Mouse (Mus musculus) heart, embryonic 12.5 days (tissue): Measurements from ENCODE around the gene Myo7a. TPM values are rescaled to one million over a fixed set of nuclear protein-coding genes. Genes with fewer than 3 reads are reported as not detected.

Experiments used
- ATAC-seq: fragments of 200-750 bp; cut with Nextera tagmentation; 2 replicates; pipeline ENCODE4 v1.8.0; 2017; ENCODE audit warnings: moderate TSS enrichment, moderate library complexity; ENCODE audit not compliant: insufficient number of reproducible peaks, low FRiP score
- H3K27ac ChIP-seq: fragments of 300-500 bp; sonication (generic); 2 replicates; pipeline ENCODE4 v1.5.1; 2016; ENCODE audit warnings: mild to moderate bottlenecking, moderate library complexity; ENCODE audit not compliant: poor library complexity, severe bottlenecking
- H3K27me3 ChIP-seq: fragments of 300-500 bp; sonication (generic); replicated peaks from 2 replicates; pipeline ENCODE4 v1.6.1; 2016; ENCODE audit warnings: mild to moderate bottlenecking, moderate library complexity
- H3K36me3 ChIP-seq: fragments of 300-500 bp; sonication (generic); 2 replicates; pipeline ENCODE4 v1.6.1; 2016; ENCODE audit warnings: mild to moderate bottlenecking, moderate library complexity
- H3K4me1 ChIP-seq: fragments of 300-500 bp; sonication (generic); replicated peaks from 2 replicates; pipeline ENCODE4 v1.6.1; 2016; ENCODE audit warnings: mild to moderate bottlenecking
- H3K4me2 ChIP-seq: fragments of 300-500 bp; sonication (generic); 2 replicates; pipeline ENCODE4 v1.6.1; 2016; ENCODE audit warnings: mild to moderate bottlenecking, moderate library complexity
- H3K4me3 ChIP-seq: fragments of 300-500 bp; sonication (generic); 2 replicates; pipeline ENCODE4 v1.5.1; 2016; ENCODE audit warnings: mild to moderate bottlenecking
- H3K9ac ChIP-seq: fragments of 300-500 bp; sonication (generic); 2 replicates; pipeline ENCODE4 v1.6.1; 2016; ENCODE audit warnings: mild to moderate bottlenecking, moderate library complexity
- H3K9me3 ChIP-seq: fragments of 300-500 bp; sonication (generic); replicated peaks from 2 replicates; pipeline ENCODE4 v1.6.1; 2016; ENCODE audit warnings: mild to moderate bottlenecking, moderate library complexity
- WGBS: fragments of 180-500 bp; shearing (Covaris S2); methylation state at CpG from one replicate; pipeline ENCODE4 v1.1.7; 2016; 5-methylcytosine and 5-hydroxymethylcytosine counted together
- polyA plus RNA-seq: library from polyadenylated mRNA; unstranded; fragments of >200 nt; fragmentation: Nextera tagmentation; extraction: Ambion mirVana; gene quantifications from 2 replicates; pipeline ENCODE4 v1.2.1, GENCODE M21; 2016

Myo7a gene
- polyA plus RNA-seq, 1 experiment from 2014 or later: 14.4 TPM

DNA sequence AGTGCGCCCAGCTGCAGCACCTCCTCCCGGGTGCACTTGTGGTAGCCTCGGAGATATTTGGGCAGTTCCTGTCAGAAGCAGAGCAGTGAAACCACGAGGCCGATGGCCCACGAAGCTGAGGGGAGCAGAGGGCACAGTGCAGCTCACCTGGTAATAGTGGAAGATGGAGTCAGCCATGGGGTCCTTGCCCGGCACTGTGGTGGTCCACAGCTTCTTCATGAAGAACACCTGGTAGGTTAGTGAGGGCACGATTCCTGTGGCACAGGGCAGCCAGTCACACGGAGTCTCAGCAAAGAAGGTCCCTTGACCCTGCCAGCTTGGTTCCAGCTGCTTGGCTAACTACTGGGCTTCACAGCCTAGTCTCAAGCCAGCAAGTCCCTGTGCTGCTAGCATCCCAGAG lies 64.9 kb downstream of the Myo7a start:
- ATAC-seq: no peak
- 80% methylated on average over 9 of the region's 9 CpGs for WGBS
- no peaks in the 10 kb centered on the region for H3K4me1 ChIP-seq

DNA sequence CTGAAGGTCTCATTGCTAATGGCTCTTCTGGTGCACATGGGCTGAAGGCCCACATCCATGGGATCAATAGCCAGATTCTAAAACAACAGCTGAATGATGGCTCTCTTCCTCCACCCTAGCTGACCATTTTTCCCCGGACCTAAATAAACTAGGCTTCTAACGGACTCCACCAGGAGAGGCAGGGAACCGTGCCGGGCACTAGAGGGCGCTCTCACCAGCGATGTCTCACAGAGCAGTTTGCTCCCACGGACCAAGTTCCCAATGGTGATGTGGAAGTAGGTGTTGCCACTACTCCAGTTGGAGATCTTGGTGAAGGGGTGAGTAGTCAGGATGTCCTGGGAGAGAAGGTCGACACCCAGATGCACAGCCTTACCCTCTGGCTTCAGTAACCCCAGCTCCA lies 67.3 kb downstream of the Myo7a start:
- Histone ChIP-seq H3K4me1 (no peaks in the 10 kb centered on the region), H3K36me3 (peaks cover 3% of the 10 kb centered on the region; the same call in 1 of the 2 replicates), H3K9ac (no peak overlapping the region), H3K4me2 (no peak overlapping the region), H3K27ac (no peak overlapping the region), H3K9me3 (no peaks in the 10 kb centered on the region), H3K4me3 (no peak overlapping the region), H3K27me3 (no peaks in the 10 kb centered on the region)
- 22% methylated on average over 8 of the region's 8 CpGs for WGBS
- no peak for ATAC-seq

More for the DNA sequence above, 64.9 kb downstream of the Myo7a start:
- H3K27ac ChIP-seq: no peak overlapping the region
- no peaks in the 10 kb centered on the region for H3K27me3 ChIP-seq
- H3K9me3 ChIP-seq: no peaks in the 10 kb centered on the region
- H3K4me3 ChIP-seq: no peak overlapping the region
- no peak overlapping the region for H3K9ac ChIP-seq
- peaks cover 3% of the 10 kb centered on the region; the same call in 1 of the 2 replicates for H3K36me3 ChIP-seq
- no peak overlapping the region for H3K4me2 ChIP-seq

DNA sequence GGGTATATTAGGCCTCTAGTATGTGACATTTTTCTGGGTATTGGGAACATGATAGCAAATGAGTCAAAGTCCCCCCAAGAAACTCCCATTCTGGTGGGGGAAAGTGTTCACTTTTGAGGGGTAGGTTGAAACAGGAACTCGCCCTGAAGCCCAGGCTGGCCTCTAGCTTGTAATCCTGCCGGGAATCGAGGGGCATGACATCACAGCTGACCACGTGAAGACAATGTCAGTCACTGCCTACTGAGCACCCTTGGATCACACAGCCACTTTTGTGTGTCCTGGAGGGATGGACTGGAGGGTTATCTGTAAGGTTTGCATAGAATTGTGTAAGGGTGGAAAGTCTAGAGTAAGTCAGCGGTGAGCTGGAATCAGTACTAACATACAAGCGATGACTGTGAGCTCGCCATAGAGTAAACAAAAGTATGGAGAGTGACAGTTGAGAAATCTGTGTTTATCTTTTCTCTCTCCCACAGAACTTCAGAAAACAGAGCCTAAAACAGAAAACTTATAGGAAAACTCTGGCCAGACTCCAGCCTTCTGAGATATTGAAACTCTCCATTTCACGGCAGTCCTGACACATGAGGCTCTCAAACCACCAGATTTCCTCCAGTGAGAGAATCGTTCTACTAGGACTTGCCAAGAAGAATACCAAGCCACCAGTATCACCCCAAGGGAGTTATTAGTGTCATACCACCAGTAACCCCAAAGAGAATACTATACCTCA lies 71.1 kb downstream of the Myo7a start:
- Histone ChIP-seq H3K9me3 (no peaks in the 10 kb centered on the region), H3K36me3 (no peaks in the 10 kb centered on the region; the same call in 1 of the 2 replicates), H3K27ac (no peak overlapping the region), H3K4me3 (no peak overlapping the region), H3K4me1 (no peaks in the 10 kb centered on the region), H3K9ac (no peak overlapping the region), H3K4me2 (no peak overlapping the region), H3K27me3 (no peaks in the 10 kb centered on the region)
- 60% methylated on average over 9 of the region's 9 CpGs for WGBS
- no peak for ATAC-seq

DNA sequence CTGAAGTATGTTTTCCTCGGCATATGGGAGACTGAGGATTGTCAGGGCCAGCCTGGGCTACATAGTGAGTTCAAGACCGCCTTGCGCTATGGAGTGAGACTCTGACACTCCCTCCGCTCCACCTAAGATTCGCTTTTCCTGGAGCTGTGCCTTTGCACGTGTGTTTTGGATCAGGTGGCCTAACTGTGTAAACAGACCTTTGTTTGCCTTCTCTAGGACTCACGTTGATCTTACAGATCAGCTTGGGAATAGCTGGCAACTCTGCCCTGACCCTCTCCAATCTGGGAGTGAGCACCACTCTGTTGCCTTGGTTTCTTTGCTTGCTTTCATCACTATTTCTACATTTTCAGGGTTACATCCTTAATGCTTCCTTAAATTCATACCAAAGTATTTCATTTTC lies 116.7 kb downstream of the Myo7a start:
- no peaks in the 10 kb centered on the region for H3K4me1 ChIP-seq
- H3K36me3 ChIP-seq: no peaks in the 10 kb centered on the region
- no peak overlapping the region for H3K4me3 ChIP-seq
- WGBS: 73% methylated on average over 7 of the region's 7 CpGs
- no peaks in the 10 kb centered on the region for H3K27me3 ChIP-seq
- H3K9ac ChIP-seq: no peak overlapping the region
- no peak for ATAC-seq
- no peak overlapping the region for H3K27ac ChIP-seq
- no peak overlapping the region for H3K4me2 ChIP-seq
- H3K9me3 ChIP-seq: 0 out of 2 replicates have a peak, but pooled peaks cover 4% of the 10 kb centered on the region

Other genes with a start within 250 kb of the Myo7a start
- not detected in 2 replicates for gene Gdpd4, start 199.6 kb downstream of the Myo7a start, polyA plus RNA-seq
- 0.19 and 0.20 TPM in 2 replicates for gene Omp, start 26.0 kb upstream of the Myo7a start, polyA plus RNA-seq
- 7.4 and 8.0 TPM in 2 replicates for gene Capn5, start 58.8 kb upstream of the Myo7a start, polyA plus RNA-seq
- 0.10 TPM in 1 of 2 replicates, not detected in the other for gene B3gnt6, start 80.0 kb upstream of the Myo7a start, polyA plus RNA-seq
- gene Acer3, start 201.7 kb upstream of the Myo7a start, polyA plus RNA-seq: 22.9 and 23.2 TPM in 2 replicates
- gene Tsku, start 241.8 kb upstream of the Myo7a start, polyA plus RNA-seq: 6.3 and 7.0 TPM in 2 replicates